Mouse (Mus musculus): ENCODE data around the gene Avp.

The Avp gene

GRCm38 (mm10) chr2:130540266-130540665, 42.1 kb downstream of the Avp start:
- ChIA-PET CTCF (no interaction called here), POLR2A (no interaction called here)

- CTCF ChIA-PET: interaction anchor here in 2 of 4 experiments (0.5 to 0.6 kb wide), 2 partner anchors 408 to 558 kb away, joined by 3 to 8 read pairs; no protein-coding TSS in a partner anchor
- POLR2A ChIA-PET: interaction anchor here in 1 of 4 experiments (1.1 to 1.6 kb wide), 2 partner anchors 10 to 24 kb away, joined by 4 read pairs; partner anchors contain the start of gene Mrps26
These were observed 43.3 kb downstream of the Avp start for GRCm38 (mm10) chr2:130538876-130539546.

GRCm38 (mm10) chr2:130536890-130537289, 45.5 kb downstream of the Avp start:
- ChIA-PET POLR2A (no interaction called here), CTCF (no interaction called here)

GRCm38 (mm10) chr2:130535017-130535416, 47.3 kb downstream of the Avp start:
- CTCF ChIA-PET: no interaction called here
- POLR2A ChIA-PET: interaction anchor here in 1 of 4 experiments (0.6 kb wide), 1 partner anchor 179 kb away, joined by 3 read pairs; no protein-coding TSS in a partner anchor

GRCm38 (mm10) chr2:130532201-130532600, 50.2 kb downstream of the Avp start:
- CTCF ChIA-PET: no interaction called here
- POLR2A ChIA-PET: no interaction called here

Data from embryonic stem cell, embryonic (primary cell).